Mouse (Mus musculus): ENCODE measurements at regions not wholly inside any gene's neighbourhood (a gene's known extent, or its start where the extent isn't known, plus 50 kb on each side); places are given as distances from the start of the nearest gene placed in this dataset.

DNA sequence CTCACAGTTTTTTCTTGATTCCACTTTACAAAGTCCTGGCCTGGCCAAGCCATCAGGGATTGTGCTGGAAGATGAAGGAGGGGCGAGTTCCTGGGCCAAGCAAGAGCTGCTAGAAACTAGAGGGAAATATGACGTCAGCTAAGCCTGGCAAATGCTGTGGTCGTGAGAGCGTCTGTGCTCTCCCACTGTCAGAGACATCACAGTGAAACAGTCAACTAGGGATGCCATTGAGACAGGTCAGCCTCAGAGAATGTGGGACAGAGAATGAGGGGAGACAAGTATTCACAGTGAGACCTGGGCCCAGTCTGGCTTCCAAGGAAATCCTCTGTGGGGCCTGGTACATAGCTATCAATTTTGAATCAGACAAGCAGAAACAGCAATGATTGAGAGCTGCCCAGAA, 252.5 kb upstream of the Myt1l start:
- DNase-seq (ENCODE audit: low spot score in 2 of 2): no peak

DNA sequence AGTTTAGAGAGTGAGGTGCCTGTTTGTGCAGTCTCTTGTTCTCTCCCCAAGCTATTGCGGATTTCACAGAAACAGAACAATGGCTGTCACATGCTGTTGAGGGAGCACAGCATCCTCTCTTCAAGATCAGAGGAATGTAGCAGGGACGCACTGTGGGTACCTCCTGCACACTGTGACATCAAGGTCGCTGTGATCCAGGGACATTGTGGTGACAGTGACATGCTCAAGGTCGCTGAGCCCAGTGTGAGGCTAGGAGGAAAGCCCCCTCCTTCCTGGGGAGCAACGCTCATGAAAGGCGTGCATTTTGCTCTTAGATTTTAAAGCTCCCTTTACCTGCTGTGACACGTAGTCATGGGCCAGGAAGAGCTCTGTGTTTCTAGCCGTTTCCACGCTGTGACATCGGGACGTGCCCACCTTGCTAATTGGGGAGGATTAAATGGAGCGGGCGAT, 248.5 kb upstream of the Myt1l start:
- DNase-seq (ENCODE audit: low spot score in 2 of 2): no peak

DNA sequence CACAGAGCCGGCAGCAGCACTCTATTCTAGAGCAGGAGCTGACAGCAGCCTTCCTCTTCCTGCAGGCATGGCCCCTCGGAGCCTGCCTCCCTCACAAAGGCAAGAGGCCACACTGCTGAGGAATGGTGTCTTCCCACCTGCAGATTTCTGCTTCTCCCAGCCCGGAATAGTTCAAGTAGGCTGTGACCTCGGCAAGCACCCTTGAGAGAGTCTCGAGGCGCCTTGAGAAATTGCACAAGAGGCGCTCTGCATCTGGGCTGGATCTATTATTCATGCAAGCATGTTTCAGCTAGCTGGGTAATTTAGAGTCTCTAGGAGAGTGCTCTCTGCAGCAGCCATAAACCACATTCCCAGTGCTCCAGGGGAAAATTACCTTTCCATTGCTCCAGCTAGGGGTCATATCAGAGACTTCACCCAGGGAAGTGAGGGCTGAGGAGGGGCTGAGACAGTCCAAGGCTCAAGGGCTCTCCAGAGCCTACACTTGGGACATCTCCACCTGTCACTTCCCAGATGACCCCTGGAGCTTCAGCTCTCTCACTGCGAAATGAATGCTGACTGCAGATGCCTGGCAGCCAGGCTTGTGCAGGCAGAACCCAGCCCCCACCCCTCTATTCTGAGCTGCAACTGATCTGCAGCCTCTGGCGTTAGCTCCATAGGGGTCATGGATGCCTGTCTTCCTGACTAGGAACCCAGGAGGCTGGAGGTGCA, 247.9 kb upstream of the Myt1l start:
- peak in 1 of 2 experiments; percentile 16 for DNase-seq (ENCODE audit: low spot score in 2 of 2)

DNA sequence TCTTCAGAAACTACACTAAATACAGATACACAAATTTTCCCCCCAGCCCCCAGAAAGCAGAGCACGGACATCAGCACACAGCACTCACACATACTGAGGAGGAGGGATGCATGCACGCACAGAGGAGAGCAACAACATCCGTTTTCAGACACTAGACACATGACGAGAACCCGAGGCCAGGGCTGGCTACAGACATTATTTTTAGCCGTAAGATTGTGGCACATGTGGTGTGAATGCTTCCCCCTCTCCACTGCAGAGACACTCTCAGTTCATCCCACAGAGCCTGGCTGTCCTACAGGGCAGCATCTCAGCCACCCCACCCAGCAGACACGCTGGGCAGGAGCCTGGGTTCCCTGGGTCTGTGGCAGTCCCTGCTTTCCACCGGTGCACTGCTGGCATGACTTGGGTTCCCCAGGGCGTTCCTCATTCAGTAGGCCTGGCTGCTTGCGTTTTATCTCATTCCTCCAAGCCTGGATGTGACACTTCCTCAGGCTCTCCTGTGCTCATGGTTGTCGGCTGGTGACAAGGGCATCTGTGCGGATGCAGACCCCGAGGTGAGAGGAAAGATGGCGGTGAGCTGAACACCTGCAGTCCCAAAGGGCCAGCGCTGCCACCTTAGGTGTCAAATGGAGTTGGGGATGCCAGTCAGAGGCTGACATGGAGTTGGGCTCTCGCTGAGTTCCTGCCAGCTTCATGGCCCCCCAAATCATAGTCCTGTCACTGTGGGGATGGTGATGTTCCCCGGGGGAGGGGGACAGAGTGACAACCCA, 247.1 kb upstream of the Myt1l start:
- DNase-seq (ENCODE audit: low spot score in 2 of 2): no peak

DNA sequence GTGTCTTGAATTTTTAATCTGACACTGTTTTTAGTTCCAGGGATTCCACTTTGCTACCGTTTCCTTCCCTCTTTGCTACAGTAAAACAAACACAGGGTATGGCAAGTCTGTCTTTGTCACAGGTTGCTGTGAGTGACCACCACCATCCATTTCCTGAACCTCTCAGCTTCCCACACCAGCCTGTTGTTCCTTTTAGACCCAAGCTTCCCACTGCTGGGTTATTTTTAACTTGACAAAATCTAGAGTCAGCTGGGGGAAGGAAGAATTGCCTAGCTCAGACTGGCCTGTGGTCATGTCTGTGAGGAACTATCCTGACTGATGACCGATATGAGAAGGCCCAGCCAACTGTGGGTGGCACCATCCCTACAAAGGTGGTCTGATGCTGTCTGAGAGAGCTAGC, 239.4 kb upstream of the Myt1l start:
- no peak for DNase-seq (ENCODE audit: low spot score in 2 of 2)

DNA sequence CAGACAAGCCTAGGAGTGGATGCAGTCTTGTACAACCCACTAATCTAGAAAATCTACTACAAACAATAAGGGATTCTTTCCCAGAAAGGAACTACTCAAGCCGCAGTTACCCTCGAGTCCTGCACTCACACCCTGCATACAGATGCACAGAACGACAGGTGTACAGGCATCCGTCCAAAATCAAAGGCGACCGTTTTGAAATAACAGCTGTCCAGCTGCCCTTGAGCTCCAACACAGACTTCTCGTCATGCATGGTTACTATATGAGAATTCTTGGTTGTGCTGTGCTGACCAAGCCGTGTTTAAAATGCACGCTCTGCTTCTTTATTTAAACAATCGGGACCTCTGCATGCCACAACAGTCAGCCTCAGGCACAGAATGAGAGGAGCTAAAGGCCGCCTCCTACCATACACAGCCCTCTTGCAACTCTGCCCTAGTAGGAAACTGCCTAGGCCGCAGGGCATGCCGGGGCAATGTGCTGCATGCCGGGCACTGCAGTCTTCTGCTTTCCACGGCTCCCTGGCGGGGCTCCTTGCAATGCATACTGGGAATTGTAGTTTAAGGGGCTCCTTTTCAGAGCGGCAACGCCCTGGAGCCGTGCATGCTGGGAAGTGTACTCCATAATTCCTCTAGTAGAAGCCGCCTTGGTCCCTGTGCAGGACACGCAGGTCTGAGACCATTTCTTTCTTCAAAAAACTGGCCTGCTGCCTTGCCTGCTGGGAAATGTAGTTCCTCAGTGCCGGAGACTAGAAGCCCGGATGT, 237.4 kb upstream of the Myt1l start:
- DNase-seq (ENCODE audit: low spot score in 2 of 2): peak; percentile 80 to 82

DNA sequence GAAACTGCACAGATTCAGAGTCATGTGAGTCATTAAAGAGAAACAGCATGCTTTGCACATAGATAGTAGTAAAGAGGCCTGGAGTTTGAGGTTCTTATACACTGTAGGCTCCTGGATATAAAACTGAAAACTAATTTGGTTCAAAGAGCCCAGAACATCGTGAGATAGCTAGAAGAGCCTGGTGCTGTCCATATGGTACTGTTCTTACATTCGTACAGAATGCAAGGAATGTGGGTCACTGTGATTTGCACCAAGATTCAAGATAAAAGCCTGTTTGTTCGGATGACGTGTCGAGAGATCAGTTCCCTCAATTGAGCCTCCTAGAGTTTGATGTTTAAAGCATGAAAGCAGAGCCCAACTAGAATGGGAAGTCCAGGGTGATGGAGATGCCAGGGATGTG, 230.2 kb upstream of the Myt1l start:
- no peak for DNase-seq (ENCODE audit: low spot score in 2 of 2)

DNA sequence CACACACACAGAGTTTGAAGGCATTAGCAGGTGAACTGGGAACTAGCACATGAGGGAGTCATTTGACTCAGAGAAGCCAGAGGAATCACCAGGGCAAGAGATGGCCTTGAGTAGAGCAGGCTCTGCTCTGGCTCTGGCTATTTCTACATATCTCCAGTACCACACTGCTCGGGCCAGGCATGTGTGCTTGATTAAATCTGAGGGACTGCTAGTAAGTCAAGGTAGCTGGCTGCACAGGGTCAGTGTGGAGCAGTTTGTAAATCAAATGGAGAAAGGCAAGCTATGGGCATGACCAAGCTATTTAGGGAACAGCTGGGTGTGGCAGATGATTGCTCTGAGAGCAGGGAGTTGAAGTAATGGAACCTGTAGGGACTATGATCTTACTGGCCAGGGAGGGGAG, 212.5 kb upstream of the Myt1l start:
- DNase-seq (ENCODE audit: low spot score in 2 of 2): no peak

DNA sequence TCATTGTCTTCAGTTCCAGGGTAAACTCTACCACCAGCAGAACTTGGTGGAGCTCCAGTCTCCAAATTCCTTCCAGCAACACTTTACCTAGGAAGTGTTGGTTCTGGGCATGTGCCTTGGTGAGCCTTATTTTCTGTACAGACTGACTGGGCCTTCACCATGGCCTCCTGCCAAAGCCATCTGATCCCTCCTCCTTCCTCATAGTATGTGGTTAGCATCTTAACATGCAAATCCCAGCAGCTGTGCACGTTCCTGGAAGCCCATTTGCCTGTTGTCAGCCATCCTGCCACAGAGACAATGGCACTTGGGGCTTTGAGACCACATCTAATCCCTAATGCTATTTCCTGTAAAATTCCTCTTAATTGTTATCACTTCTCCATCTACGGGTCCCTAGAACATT, 206.7 kb upstream of the Myt1l start:
- DNase-seq (ENCODE audit: low spot score in 2 of 2): no peak

DNA sequence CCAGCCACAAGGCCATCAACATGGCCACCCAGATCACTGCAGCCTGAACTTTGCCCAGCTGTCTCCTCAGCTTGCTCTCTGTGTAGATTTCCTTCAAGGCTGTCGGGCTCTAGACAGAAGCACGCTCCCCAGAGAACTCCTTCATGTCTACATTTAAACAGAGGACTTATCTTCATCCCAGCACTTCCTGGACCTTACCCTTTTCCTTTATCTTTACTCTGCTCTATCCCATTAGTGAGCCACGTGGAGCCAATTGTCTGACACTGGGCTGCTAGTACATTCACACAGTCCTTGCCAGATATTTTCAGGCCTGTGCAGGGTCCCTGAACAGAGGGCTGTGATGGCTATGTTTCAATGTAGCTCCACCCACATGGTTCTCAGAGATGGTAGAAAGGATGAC, 204.7 kb upstream of the Myt1l start:
- DNase-seq (ENCODE audit: low spot score in 2 of 2): no peak

DNA sequence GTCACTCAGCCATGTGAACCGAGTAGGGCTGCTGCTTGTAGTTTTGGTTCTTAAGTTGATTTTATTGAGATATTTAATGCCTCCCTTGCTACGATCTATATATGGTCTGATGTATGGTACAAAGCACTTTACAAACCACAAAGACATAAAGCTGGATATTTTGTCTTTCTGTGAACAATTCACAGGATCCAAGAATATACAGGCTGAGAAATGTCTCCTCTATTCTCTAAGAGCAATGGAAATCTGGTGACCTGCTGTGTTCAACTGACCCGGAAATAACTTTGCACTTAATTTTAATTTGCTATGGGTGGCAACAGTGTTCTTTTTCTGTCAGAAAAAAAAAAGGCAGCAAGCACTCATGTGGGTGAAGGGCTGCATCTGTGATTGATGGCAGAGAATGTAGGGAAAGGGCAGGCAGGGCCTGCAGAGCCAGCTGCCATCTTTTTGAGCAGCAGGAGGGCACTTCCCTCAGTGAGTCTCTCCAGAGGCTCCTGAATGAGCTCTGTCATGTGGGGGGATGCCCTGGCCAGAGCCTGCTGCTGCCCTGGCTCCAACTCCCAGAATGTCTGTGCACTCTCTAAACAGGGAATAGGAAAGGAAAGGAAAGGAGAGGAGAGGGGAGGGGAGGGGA, 192.2 kb upstream of the Myt1l start:
- no peak for DNase-seq (ENCODE audit: low spot score in 2 of 2)

DNA sequence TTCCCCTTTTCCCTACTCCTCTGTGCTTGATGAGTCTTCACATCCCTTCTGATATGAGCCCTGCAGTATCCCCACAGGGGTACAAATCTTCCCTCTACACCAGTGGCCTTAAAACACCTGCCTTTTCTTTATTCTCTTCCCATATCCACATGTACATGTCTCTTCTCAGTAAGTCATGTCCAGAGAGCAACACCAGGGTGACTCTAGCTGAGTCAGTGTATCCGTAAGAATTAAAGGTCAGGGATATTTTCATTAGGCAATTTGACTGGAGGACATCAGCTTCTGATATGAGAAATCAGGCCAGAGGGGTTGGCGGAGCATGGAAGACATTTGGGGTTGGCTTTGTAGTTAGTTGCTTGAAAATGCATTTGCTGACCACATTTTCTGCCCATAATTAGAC, 190.8 kb upstream of the Myt1l start:
- DNase-seq (ENCODE audit: low spot score in 2 of 2): peak in 1 of 2 experiments; percentile 24

DNA sequence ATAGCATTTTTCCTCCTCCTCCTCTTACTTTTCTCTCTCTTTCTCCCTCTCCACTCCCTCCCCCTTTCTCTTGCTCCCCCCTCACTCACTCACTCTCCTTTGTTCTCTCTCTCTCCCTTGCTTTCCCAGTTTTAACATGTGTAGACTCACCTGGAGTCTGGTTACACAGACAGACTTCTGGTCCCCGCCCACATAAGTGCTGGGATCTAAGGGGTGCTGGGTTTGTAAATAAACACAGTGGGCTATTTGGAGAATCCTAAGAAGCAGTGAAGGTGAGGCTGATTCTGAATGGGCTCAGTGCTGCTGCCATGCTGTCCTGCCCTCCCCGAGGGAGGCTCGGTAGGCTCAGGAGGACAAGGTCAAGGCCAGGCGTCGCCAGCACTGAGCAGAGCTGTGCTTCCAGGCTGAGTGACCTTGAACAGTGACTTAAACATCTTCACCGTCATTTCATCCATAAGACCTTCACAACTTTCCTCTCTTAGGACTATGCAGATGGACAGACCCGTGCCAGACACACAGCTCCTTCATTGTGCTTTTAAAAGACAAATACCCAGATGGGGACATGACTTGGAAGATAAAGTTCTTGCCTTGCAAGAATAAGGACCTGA, 186.7 kb upstream of the Myt1l start:
- no peak for DNase-seq (ENCODE audit: low spot score in 2 of 2)

DNA sequence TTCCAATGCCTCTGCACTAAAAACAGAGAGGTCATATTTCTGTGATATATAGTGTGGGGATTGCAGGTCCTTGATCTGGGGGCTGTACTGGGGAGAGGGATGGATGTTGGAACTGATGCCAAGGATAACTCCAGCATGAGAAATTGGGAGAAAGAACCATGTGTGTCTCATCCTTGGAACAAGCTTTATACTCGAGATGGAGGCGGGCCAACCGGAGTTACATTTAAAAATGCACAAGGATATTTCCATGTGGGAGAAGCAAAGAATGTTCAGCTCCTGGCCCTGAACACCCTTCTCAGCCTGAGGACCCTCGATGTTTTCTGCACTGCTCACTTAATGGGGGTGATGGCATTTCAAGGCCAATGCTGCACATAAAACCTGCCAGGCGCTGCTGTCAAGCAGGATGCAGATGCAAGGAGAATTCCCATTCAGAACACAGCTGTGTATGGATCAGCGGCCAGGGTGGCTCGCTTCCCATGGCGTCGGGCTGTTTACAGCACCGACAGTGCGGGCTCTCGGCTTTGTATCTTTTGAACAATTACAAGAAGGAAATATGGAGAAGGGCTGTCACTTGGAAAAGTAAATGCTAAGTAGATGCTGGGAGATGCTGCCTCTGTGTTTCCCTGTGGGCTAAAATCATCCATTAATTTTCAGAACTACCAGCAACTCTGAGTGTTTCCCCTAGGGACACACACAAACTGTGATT, 184.9 kb upstream of the Myt1l start:
- DNase-seq (ENCODE audit: low spot score in 2 of 2): no peak

DNA sequence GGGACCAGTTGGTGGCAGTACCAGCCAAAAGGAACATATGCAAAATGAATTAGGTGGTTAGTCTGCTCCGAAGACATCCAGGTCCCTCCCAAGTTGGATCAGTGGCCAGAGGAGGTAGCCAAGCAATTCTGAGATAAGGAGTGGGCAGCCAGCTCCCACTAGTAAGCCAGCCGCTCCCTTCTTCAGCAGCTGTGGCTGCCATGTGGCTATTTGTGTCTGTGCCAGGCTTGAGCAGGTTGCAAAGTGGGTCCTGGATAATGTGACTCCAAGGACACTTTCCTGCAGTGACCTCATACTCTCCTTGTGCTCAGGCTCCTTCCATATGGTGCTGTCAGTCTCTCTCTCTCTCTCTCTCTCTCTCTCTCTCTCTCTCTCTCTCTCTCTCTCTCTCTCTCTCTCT, 179.5 kb upstream of the Myt1l start:
- no peak for DNase-seq (ENCODE audit: low spot score in 2 of 2)

DNA sequence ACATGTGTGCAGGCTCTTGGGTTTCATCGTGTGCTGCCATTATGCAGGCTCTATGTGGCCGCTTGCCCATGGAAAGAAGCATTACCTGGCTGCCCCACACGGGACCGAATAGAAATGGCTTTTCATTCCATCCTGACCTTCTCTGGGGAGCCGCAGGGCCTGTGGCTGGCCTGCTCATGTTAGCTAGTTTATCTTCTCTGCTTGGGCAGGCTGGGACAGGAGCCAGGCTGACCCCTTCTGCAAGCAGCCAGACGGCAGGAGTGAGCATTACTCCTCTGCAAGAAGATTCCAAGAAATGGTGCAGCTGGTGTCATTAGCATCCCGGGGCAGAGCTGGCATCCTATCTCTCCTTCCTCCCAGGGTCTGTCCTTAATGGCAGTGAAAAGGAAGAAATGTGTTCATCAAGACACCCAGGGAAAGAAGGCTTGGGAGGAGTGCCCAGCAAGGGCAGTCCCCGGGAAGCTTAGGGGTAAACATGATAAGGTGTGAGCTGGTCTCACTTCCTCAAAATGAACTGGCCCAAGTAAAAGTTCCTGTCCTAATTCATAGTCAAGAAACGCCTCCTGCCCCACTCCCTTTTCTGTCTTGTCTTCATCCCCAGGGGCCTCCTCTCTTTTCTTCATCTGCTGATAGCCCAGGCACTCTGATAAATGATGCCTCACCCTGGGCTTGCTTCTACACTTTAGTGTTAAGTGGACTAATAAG, 178.9 kb upstream of the Myt1l start:
- no peak for DNase-seq (ENCODE audit: low spot score in 2 of 2)

DNA sequence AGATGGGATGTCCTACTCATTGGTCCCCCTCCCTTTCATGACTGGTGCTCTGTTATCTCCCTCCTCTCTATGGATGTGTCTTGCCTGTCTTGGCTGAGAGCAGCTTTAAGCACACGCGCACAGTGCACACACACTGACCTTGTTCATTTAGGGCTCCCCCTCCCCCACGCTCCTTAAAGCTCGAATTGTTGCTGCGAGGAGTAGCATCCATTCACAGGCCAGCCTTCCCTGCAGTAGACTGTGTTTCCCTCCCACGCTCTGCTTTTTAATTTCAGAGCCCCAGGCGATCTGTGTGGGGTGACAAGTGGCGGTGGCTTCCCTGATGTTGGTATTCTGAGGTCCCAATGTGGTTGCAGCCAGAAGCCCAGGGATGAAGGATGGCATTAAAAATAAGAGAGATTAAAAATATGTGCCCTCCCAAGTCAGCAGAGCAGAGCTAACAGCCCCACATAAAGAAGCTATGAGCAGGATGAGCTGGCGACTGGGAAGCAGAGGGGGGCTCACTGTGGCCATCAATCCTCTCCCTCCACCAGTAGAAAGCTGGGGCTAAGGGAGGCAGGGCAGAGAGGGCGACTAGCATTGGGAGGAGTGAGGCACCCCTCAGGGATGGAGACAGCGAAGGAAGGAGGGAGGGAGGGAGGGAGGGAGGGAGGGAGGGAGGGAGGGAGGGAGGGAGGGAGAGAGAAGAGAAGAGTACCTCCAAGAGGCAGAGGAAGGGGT, 174.2 kb upstream of the Myt1l start:
- no peak for DNase-seq (ENCODE audit: low spot score in 2 of 2)

DNA sequence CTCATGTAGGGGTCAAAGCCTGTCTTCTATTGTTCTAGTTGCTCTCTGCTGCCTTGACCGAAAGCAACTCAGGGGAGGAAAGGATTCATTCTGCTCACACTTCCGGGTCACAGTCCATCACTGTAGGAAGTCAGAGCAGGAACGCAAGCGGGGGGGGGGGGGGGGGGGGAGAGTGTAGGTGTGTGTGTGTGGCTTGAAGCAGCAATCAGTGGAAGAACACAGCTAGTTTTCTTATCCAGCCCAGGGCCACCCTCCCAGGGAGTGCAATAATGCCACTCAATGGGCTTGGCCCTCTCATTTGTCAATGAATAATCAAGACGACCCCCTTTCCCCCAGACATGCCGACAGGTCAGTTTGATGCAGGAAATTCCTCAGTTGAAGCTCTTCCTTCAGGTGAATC, 173.4 kb upstream of the Myt1l start:
- DNase-seq (ENCODE audit: low spot score in 2 of 2): no peak

DNA sequence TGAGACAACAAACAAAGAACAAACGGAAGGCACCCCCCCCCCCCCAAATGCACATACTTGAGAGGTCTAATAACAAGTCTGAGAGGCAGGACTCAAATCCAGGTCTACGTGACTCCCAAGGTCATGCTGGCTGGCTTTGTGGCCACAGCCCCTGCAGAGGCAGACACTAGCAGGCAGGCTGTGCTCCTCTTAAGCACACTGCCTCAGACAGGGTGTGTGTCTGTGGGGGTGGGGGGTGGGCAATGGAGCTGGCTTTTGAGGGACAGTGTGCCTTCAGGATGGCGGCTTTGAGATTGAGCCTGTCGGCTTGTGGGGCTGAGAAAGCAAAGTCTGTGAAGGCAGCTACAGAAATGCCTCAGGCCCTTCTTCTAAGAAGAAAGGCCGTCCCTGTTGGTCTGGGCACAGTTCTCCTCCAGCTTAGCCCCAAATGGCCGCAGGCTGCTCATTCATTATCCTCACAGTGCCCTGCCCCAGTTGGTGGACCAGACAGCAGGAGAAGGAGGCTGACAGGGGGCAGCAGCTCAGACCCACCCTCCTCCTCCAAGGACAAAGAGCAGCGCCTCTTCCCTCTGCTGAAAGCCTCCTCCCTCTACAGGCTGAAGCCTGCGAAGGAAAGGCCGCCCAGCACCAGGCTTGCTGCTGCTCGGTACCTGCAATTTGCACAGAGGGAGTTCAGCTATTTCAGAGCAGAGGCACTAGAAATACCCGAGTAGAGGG, 171.3 kb upstream of the Myt1l start:
- no peak for DNase-seq (ENCODE audit: low spot score in 2 of 2)
